Mouse (Mus musculus): ENCODE measurements around the gene Krt222.
"Not testable (repeated sequence)": the region's sequence is repeated elsewhere in the genome, so short reads cannot be mapped to it uniquely, and the experiment has no call there.

Krt222 gene

DNA sequence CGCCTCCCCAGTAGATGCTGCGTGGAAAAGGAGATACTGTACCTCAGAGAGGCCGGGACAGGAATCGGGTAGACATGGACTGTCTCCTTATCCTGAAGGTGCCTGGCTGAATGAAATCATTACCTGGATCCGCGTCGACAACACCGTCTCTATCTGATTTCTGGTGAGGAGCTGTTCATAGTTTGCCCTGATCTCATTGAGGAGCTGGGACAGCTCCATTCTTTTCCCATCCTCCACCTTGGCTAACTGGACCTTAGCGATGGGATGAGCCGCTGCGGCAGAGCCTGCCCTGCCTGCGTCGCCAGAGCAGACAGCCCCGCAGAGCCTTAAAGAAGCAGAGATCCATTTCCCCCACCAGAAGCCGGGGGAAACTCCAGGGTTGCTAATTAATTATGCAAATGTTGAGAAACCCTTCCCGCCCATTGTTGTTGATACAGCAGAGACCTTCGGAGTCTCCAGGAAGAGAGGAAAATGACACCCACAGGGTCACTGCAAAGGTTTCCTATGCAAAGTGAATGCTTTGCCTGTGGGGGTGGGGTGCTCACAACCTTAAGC lies at the start of gene Krt222:
TSS of gene Krt222 (minus strand) at position 266 of the 555 bp plus-strand sequence.
- DNase-seq: peak; percentile 67

DNA sequence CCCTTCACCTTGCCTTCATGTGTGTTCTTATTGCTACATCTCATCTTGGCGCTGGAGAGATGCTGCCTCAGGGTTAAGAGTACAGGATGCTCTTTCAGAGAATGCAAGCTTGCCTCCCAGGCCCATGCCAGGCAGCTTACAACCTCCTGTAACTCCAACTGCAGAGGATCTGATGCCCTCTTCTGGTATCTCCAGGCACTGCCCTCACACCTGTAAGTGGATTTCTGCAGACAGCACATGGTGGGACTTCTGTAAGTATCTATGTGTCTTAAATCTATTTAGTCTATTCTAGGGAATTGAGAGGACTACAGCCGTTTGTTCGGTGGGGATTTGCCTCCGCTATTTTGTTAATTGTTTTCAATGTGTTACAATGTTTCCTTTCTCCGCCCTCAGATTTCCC lies 49.0 kb upstream of the Krt222 start:
- peak; percentile 68 for DNase-seq

DNA sequence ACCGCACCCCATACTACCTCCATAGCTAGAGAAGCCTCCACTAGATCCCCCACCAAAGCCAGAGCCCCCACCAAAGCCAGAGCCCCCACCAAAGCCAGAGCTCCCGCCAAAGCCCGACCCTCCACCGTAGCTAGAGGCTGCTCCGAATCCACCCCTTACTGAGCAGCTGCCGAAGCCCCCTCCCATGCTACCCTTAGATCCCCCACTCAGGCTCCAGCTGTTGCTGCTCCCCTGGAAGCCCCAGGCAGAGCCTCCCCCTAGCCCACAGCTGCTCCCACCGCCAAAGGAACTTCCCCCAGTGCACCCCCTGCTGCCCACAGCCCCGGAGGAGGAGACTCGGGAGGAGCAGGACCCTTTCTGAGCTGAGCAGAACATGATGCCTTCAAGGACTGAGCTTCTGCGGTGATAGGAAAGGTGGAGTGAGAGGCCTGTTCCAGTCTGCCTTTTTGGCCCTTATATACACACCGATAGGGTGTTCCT lies 41.0 kb upstream of the Krt222 start, which contains the start of gene Krt24:
TSS of gene Krt24 (minus strand) at position 430 of the 480 bp plus-strand sequence.
- peak; percentile 47 for DNase-seq

DNA sequence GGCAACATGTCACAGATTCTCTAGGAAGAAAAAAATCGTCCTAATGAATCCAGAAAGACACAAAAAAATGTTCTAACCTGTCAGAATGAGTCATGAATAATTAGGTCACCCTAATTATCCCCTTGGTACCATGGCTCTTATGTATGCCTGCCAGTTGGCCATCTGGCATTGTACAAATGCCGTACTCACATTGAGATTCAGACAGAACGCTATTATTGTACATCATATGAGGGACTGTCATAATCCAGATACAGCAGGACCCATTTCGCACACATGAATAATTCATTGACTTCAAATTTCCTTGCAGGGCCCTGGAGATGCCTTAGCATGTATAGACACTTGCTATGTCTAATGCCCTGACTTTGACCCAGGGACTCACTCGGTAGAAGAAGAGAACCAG lies 40.1 kb upstream of the Krt222 start:
- DNase-seq: peak; percentile 82

DNA sequence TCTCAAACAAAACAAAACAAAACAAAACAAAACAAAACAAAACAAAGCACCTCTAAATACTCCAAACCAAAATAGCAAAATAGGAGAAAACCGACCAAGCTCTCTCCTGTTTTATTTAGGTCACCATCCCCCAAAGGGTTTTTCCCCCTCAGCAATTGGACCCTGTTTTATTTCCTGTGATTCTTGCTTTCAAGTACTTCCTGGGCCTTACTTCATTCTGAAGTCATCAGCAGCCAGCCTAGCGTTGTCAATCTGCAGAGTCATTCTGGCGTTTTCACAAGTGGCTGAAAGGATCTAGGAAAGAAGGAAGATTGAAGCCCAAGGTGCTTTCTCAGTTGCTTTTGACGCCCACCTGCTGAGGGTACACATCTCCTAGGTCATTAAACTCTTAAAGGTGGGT lies 39.4 kb upstream of the Krt222 start:
- DNase-seq: peak; percentile 18

DNA sequence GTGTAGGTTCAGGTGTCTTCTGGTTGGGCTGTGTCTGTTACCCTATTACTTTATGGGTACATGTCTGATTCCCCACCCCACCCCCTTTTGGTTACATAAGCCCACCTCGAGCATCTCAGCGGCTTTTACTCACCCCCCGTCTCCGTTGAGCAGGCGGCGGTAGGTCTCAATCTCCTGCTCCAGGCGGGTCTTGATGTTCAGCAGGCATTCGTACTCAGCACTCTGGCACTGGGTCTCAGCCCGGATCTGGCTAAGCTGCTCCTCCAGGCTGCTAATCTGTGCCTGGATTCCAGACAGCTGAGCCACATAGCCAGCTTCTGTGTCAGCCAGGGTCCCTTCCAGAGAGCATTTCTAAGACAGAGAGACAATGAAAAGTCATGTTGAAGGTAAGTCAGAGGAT lies 37.2 kb upstream of the Krt222 start:
- DNase-seq: peak; percentile 54

DNA sequence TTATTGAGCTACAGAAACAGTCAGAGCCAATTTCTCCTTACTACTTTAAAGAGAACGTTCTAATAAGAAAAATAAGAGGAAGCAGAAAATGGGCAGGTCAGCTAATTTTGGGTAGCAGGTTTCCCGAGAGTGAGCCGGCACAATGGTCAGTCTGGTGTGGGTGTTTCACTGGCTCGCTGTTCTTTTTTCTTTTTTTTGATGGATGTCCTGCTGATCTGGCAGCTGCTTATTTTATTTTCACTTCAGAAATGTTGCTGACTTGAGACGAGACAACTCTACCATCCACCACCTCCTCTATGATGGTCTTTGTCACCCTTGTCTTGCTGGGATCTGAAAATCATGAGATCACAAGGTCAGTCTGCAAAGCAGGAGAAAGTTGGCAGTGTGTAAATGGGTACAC lies 36.1 kb upstream of the Krt222 start:
- DNase-seq: peak; percentile 48

DNA sequence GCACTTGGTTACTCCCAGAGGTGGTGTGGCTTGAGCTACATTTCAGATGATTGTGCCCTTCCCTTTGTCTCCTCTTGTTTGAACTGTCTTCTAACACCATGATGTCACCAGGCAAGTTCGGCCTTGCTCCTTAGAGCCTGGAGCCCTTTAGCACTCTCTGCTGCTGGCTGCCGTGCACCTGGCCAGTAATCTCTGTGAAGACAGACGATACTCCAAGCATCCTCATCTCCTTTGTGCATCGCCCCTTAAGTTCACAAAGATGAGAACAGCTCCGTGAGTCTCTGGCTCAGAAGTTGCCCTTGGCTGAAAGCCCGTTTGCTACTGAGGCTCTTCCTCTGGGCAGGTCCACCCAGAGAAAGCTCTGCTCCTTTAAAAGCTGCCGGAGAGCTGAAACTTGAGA lies 32.9 kb upstream of the Krt222 start:
- DNase-seq: no peak

DNA sequence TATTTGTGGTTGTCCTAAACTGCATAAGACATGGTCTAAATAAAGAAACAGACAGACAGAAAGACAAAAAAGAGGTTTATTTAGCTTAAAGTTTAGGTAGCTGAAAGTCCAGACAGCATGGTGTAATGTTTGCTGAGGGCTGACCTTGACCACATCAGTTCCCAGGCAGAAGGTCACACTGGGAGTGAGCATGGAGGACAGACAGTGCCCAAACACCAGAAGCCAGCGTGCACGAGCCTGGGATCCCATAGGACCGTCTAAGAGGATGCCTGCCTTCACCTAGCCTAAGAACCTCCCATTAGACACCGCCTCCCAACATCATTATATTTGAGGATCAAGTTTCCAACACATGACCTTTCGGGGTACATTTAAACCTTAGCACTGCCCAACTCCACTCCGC lies 31.7 kb upstream of the Krt222 start:
- DNase-seq: no peak

DNA sequence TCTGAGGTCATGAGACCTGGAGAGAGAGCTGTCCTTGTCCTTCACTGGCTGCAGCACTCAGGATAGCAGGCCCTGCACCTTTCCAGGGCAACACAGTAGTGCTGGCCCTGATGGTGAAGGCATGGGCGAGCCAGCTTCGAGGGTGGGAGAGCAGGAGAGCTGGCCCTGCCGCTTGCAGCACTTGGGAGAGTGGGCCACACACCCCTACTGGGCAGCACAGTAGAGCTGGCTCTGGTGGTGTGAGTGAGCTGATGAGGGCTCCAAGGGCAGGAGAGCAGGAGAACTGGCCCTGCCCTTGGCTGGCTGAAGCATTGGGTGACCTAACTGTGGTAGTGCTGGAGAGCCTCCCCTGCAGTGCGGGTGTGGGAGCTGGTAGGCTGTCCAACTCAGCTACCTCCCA lies 28.8 kb upstream of the Krt222 start:
- no peak for DNase-seq

DNA sequence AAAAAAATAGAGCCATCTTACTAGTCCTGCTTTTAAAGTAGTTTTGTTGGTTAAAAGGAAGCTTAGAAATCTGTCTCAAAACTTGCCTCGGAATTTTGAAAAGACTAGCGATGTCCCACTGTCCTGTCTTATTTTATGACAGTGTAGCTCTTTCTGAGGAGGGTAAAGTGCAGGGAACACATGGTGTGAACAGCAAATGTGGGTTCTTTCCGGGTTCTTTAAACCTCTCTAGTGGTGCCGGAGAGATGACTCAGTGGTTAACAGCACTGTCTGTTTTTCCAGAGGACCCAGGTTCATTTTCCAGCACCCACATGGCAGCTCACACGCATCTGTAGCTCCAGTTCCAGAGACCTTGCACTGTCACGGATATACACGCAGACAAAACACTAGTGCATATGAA lies 25.3 kb upstream of the Krt222 start:
- DNase-seq: no peak

DNA sequence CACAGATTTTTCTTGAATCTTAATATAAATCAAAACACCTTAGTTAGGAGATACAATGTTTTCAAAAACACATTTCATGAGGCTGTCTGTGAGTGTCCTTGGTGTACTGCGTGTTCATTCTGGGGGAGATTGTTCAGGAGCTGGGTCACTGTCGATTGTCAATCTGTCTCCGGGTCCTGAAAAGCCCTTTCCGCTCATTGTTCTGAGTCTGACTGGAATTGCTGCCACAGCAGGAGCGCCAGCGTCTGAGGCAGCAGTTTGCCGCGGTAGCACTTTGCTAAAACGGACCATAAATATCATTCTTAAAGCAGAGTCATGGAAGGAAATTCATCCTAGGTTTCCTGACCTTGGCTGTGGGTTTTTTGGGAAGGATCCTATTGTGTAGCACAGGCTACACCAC lies 21.9 kb upstream of the Krt222 start:
- no peak for DNase-seq

DNA sequence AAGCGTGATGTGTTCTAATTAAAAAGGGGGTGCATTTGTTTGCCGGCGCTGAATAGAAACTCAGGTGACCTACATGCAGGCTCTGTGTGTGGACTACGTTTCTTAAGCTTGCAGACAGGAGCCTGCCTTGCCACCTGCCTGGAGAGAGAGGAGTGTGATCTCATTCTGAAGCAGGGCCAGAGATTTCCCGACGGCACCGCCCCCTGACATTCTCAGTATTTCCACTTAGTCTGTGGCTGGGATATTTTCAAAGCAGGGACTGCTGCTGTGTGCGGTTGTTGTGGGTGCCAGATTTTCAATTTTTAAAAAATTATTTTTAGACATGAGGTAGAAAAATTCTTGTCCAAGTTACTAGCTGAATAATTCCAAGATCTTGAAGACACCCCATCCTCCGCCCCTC lies 21.3 kb upstream of the Krt222 start:
- DNase-seq: peak; percentile 72

DNA sequence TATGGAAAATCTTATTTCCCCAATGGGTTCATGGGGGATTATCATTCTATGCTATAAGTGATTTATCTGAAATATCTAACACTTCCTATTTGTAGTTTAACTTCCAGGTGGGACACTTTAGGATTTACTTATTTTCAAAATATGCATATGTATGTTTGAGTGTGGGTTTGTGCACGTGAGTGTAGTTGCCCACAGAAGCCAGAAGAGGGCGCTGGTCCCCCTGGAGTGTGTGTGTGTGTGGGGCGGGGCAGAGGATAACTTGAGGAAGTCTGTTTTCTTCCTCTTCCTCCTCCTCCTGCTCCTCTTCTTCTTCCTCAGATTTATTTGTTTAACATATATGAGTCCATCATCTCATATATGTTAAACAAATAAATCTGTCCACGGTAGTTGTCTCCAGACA lies 12.3 kb upstream of the Krt222 start:
- no peak for DNase-seq

DNA sequence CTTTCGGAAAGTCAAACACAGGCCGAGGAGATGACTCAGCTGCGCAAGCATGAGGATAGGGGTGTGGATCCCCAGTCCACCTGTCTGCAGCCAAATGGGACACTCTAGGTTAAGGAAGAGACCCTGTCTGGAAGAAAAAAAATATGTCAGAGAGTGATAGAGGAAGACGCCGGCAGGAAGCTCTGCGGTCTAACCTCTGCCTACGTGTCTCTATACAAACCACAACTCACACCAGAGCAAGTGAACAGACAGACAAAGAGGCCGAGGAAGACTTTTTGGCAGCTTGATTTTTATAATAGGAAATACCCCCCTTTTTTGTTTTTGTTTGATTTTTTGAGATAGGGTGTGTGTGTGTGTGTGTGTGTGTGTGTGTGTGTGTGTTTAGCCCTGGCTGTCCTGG lies 11.4 kb upstream of the Krt222 start:
- DNase-seq: no peak

DNA sequence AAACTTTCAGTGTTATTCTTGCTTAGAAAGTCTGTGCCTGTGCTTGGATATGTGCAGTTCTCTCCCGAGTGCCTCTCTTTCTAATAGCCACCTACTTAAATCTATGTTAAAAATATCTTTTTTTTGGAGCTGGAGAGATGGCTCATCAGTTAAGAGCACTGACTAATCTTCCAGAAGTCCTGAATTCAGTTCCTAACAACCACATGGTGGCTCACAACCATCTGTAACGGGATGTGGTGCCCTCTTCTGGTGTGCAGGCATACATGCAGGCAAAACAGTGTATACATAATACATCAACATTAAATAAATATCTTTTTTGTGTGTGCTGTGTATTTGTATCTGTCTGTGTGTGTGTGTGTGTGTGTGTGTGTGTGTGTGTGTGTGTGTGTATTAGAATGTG lies 10.0 kb upstream of the Krt222 start:
- no peak for DNase-seq

DNA sequence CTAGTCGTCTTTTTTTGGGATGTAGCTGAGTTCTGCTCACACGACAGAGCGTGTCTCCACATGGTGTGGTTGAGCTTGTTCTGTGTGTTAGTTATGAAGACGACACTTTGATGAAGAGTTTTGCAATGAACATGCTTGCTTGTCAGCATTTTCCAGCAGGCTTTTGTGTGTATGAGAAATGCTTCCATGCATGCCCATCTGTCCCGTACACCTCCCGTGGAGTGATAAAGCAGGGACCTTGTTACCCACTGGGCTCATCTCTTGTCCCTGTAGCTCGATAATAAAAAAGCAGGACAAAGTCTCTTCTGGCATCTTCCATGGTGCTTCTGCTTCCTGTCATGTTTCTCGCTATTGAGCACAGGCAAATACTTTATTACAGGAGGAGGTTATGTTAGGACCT lies 8.8 kb upstream of the Krt222 start:
- peak; percentile 41 for DNase-seq

DNA sequence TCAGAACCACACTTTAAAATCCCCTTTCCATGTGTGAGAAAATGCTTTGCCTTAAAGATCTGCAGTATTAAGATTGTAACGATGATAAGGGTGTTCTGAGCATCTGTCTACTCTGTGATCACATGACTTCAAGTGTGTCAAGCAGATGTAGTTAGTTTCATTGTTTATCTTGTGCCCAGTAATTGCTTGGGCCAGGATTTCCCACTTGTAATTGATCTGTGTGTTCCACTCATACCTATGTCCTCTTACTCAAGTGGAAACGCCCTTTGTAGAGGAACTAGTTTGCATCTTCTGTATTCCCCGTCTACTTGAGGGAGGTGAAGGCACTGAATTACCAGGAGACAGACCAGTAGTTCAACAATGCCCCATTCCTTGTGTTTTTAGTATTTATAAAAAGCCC lies 6.8 kb upstream of the Krt222 start:
- DNase-seq: no peak

DNA sequence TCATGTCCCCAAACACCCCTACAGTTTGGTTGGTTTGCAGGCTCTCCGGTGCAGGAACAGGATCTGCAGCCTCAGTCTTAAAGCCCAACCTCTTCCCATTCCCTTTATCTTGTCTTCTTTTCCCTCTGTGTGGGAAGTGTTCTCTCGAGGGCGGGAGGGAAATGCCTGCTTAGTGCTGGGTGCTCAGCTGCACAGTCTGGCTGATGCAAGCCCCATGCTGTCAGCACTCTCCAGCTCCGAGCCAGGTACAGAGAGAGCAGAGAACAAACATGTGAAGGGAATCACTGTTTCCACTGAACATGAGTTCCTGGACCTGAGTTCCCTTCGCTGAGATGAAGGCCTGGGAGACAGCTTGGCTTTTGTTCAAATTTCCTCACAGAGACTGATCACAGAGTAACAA lies 6.4 kb upstream of the Krt222 start:
- DNase-seq: no peak

DNA sequence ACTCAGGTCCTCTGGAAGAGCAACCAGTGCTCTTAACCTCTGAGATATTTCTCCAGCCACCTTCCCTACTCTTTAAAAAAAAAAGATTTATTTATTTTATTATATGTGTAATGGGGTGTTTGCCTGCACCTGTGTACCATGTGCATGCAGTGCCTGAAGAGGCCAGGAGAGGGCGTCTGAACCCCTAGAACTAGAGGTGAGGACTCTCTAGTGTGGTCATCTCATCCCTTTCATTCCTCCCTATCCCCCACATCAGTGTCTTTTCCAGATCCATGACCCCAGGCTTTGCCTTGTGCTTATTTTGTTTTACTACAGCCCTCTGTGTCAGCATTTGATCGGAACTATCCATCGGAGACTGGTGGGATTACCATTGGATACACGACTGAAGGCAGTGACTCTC lies 5.2 kb upstream of the Krt222 start:
- peak; percentile 61 for DNase-seq

DNA sequence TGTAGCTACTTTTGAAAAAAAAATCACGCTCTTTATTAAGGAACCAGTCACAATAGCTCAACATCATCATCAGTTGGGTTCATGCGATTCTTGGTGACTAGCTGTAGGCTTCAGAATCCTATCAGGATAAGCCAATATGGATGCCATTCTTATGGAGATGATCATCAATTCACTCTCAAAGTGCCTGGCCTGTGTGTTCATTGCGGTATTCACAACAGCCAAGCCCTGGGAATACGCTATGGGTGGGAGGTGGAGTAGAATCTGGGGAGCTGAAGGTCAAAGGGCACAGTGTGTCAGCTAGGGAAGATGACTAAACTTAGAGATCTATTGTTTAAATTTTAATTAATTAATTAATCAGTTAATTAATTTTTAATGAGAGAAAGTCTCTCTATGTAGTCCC lies 4.0 kb upstream of the Krt222 start:
- DNase-seq: no peak

DNA sequence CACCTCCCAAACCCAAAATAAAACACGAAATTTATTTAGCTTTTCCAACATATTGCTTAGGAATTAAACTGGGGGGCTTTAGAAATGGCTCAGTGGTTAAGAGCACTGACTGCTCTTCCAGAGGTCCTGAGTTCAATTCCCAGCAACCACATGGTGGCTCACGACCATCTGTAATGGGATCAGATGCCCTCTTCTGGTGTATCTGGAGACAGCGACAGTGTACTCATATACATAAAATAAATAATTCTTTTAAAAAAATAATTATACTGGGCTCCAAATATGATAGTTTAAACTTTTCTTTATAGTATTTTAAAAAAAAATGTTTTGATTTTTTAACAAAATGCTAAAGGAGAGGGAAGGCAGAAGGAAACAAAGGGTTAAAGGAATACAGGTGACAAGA lies 634 bp upstream of the Krt222 start:
- not testable (repeated sequence) for DNase-seq

DNA sequence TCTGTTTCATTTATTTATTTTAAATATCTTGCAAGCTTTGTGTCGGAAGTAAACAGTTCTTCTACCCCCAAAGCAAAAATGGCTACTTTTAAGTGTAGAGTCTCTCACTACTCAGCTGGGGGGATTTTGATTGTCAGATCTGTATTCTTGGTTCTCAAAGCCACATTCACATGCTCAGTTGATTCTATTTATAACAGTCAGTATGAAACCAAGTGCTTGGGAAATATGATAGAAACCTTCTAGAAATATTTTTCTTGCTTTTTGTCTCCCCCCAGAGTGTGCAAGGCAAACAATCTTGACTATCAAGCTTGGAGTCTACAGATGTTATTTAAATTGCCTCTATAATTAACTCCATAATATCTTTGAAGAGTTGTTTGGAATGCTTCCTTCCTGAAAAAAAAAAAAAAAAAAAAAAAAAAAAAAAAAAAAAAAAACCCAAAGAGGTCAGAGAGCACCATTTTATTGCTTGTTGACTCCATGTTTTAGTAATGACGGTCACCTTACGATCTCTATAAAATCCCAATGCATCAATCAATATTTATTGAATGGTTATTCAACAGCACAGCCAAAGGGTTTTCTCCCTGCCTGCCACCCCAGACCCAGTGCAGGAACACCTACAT lies 575 bp downstream of the Krt222 start:
- DNase-seq: no peak

DNA sequence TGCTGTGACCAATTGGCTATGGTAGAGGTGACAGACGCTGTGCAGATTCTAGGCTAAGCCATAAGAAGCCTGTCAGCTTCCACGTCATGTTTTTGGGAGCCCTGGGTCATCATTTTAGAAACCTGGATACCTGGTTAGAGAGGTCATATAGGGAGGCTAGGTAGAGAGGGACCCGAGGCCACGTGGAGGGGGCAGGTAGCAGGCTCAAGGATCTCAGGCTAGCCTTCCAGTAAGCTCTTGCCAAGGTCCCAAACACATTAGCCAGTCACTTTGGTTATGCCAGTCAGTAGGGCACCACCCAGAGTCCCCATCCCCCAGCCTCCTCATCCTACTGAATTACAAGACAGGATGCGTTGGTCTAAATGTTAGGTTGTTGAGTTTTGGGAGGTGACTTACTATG lies 1.8 kb downstream of the Krt222 start:
- no peak for DNase-seq

DNA sequence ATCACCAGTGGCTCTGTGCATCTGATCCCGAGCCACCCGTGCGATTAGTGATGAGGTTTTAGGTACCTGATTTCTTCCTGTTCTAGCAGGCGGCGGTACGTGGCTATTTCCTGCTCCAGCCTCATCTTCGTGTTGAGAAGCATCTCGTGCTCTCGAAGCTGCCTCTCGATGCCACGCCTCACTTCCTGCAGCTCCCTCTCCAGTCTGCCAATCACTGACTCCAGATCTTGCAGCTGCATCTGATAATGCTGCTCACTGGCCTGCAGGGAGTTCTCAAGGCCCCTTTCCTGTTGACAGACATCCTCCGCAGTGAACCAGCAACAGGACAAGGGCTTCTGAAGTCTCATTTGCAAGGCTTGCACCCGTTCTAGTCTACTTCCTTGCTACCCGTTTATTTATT lies 5.4 kb downstream of the Krt222 start:
- DNase-seq: no peak
